Mouse (Mus musculus) forebrain, postnatal 0 days (tissue): Measurements from ENCODE around the gene Oosp1. TPM values are rescaled to one million over a fixed set of nuclear protein-coding genes. Genes with fewer than 3 reads are reported as not detected.

Experiments used
- ATAC-seq: fragments of 200-750 bp; cut with Nextera tagmentation; 2 replicates; pipeline ENCODE4 v1.8.0; 2017; ENCODE audit warnings: mild to moderate bottlenecking, moderate library complexity
- DNase-seq: peaks from one replicate; pipeline ENCODE4 v3.0.0-alpha.2; 2015
- H3K27ac ChIP-seq: fragments of 300-500 bp; sonication (generic); 2 replicates; pipeline ENCODE4 v1.5.1; 2014; ENCODE audit warnings: low read depth, mild to moderate bottlenecking, antibody characterized with exemption, low read length, moderate library complexity, mixed read lengths
- H3K27me3 ChIP-seq: fragments of 300-500 bp; sonication (generic); 2 replicates; pipeline ENCODE4 v1.6.1; 2014; ENCODE audit warnings: mild to moderate bottlenecking, low read length, mixed read lengths; ENCODE audit not compliant: insufficient read depth
- H3K36me3 ChIP-seq: fragments of 300-500 bp; sonication (generic); 2 replicates; pipeline ENCODE4 v1.6.1; 2014; ENCODE audit warnings: mild to moderate bottlenecking, moderate library complexity; ENCODE audit not compliant: insufficient read depth
- H3K4me1 ChIP-seq: fragments of 300-500 bp; sonication (generic); 2 replicates; pipeline ENCODE4 v1.6.1; 2014; ENCODE audit warnings: antibody characterized with exemption; ENCODE audit not compliant: insufficient read depth
- H3K4me2 ChIP-seq: fragments of 300-500 bp; sonication (generic); 2 replicates; pipeline ENCODE4 v1.6.1; 2014; ENCODE audit warnings: low read depth, mild to moderate bottlenecking, moderate library complexity
- H3K4me3 ChIP-seq: fragments of 300-500 bp; sonication (generic); 2 replicates; pipeline ENCODE4 v1.5.1; 2014; ENCODE audit warnings: low read depth, low read length, mixed read lengths
- H3K9ac ChIP-seq: fragments of 300-500 bp; sonication (generic); 2 replicates; pipeline ENCODE4 v1.6.1; 2014; ENCODE audit warnings: mild to moderate bottlenecking
- H3K9me3 ChIP-seq: fragments of 300-500 bp; sonication (generic); 2 replicates; pipeline ENCODE4 v1.6.1; 2016; ENCODE audit warnings: low read length
- CTCF ChIP-seq: sonication (generic); IDR thresholded peaks from 2 replicates; pipeline ENCODE4 v1.5.1; 2016; ENCODE audit warnings: antibody characterized with exemption, control low read depth, low read depth
- WGBS: fragments of 180-500 bp; shearing (Covaris S2); extraction: QIAGEN DNeasy Blood & Tissue Kit; methylation state at CpG from one replicate; pipeline ENCODE4 v1.1.7; 2014; 5-methylcytosine and 5-hydroxymethylcytosine counted together
- polyA plus RNA-seq: library from polyadenylated mRNA; unstranded; fragments of >200 nt; fragmentation: Nextera tagmentation; extraction: Ambion mirVana; gene quantifications from 2 replicates; pipeline ENCODE4 v1.2.1, GENCODE M21; 2015
- total RNA-seq: library from RNA; depleted of rRNA; stranded (reverse); fragments of >200 nt; gene quantifications from 2 replicates; pipeline ENCODE4 v1.2.3, GENCODE M21; 2014

Gene Oosp1
- total and polyA plus RNA-seq, 2 experiments from 2014 or later: not detected

GRCm38 (mm10) chr19:11712451-11712850, 21.5 kb upstream of the Oosp1 start:
- H3K4me2 ChIP-seq: no peak overlapping the region
- no peak overlapping the region for H3K27ac ChIP-seq
- TF ChIP-seq CTCF: no peak
- DNase-seq: no peak
- H3K4me3 ChIP-seq: no peak overlapping the region
- ATAC-seq: no peak
- H3K4me1 ChIP-seq: no peaks in the 10 kb centered on the region
- no peak overlapping the region for H3K9ac ChIP-seq
- H3K27me3 ChIP-seq: no peaks in the 10 kb centered on the region
- WGBS: 90% methylated on average over 4 of the region's 4 CpGs
- no peaks in the 10 kb centered on the region for H3K36me3 ChIP-seq
- no peaks in the 10 kb centered on the region for H3K9me3 ChIP-seq

- no peak overlapping the region for H3K4me2 ChIP-seq
- H3K4me1 ChIP-seq: no peaks in the 10 kb centered on the region
- no peak overlapping the region for H3K27ac ChIP-seq
- WGBS: 95% methylated on average over 6 of the region's 6 CpGs
- no peaks in the 10 kb centered on the region for H3K36me3 ChIP-seq
- ATAC-seq: no peak
- no peaks in the 10 kb centered on the region for H3K9me3 ChIP-seq
- H3K9ac ChIP-seq: no peak overlapping the region
- no peak for TF ChIP-seq CTCF
- no peak overlapping the region for H3K4me3 ChIP-seq
- no peaks in the 10 kb centered on the region for H3K27me3 ChIP-seq
- DNase-seq: no peak
Measured at GRCm38 (mm10) chr19:11698342-11698741, 7.4 kb upstream of the Oosp1 start.

GRCm38 (mm10) chr19:11696755-11697154, 5.8 kb upstream of the Oosp1 start, which contains the start of gene Oosp3:
Oosp3 (plus strand) TSS chr19:11697055.
- ATAC-seq (no peak), DNase-seq (no peak)
- H3K9ac ChIP-seq: no peak within 1 kb of the TSS
- no peaks in the 10 kb centered on the region for H3K4me1 ChIP-seq
- no peak within 1 kb of the TSS for H3K27ac ChIP-seq
- TF ChIP-seq CTCF: no peak
- WGBS: 85% methylated on average over 2 of the region's 2 CpGs
- H3K9me3 ChIP-seq: no peaks in the 10 kb centered on the region
- H3K36me3 ChIP-seq: no peaks in the 10 kb centered on the region
- no peak within 1 kb of the TSS for H3K4me3 ChIP-seq
- H3K27me3 ChIP-seq: no peaks in the 10 kb centered on the region
- no peak within 1 kb of the TSS for H3K4me2 ChIP-seq

- no peaks in the 10 kb centered on the region for H3K9me3 ChIP-seq
- H3K4me3 ChIP-seq: no peak overlapping the region
- H3K27me3 ChIP-seq: no peaks in the 10 kb centered on the region
- WGBS: 59% methylated on average over 1 of the region's 1 CpGs
- DNase-seq: no peak
- H3K27ac ChIP-seq: no peak overlapping the region
- ATAC-seq: no peak
- no peaks in the 10 kb centered on the region for H3K36me3 ChIP-seq
- no peaks in the 10 kb centered on the region for H3K4me1 ChIP-seq
- H3K4me2 ChIP-seq: no peak overlapping the region
- no peak for TF ChIP-seq CTCF
- H3K9ac ChIP-seq: no peak overlapping the region
Measured at GRCm38 (mm10) chr19:11691454-11691853, 504 bp upstream of the Oosp1 start.

GRCm38 (mm10) chr19:11661562-11661961, 29.4 kb downstream of the Oosp1 start:
- Histone ChIP-seq H3K9me3 (no peaks in the 10 kb centered on the region), H3K36me3 (no peaks in the 10 kb centered on the region), H3K27me3 (no peaks in the 10 kb centered on the region), H3K27ac (no peak overlapping the region), H3K9ac (no peak overlapping the region), H3K4me1 (no peaks in the 10 kb centered on the region), H3K4me3 (no peak overlapping the region), H3K4me2 (no peak overlapping the region)
- no peak for DNase-seq
- no peak for ATAC-seq
- no peak for TF ChIP-seq CTCF

- H3K27ac ChIP-seq: no peak within 1 kb of the TSS
- H3K4me3 ChIP-seq: no peak within 1 kb of the TSS
- ATAC-seq: no peak
- TF ChIP-seq CTCF: no peak
- H3K4me2 ChIP-seq: no peak within 1 kb of the TSS
- WGBS: 93% methylated on average over 5 of the region's 5 CpGs
- no peaks in the 10 kb centered on the region for H3K9me3 ChIP-seq
- no peak for DNase-seq
- H3K36me3 ChIP-seq: no peaks in the 10 kb centered on the region
- no peak within 1 kb of the TSS for H3K9ac ChIP-seq
- no peaks in the 10 kb centered on the region for H3K27me3 ChIP-seq
- no peaks in the 10 kb centered on the region for H3K4me1 ChIP-seq
Measured at GRCm38 (mm10) chr19:11660459-11660858, 30.5 kb downstream of the Oosp1 start, which contains the start of gene Oosp2. Oosp2 (minus strand) TSS chr19:11660559.

- Histone ChIP-seq H3K9ac (no peak overlapping the region), H3K4me1 (no peaks in the 10 kb centered on the region), H3K27ac (no peak overlapping the region), H3K27me3 (no peaks in the 10 kb centered on the region), H3K36me3 (no peaks in the 10 kb centered on the region), H3K9me3 (no peaks in the 10 kb centered on the region), H3K4me3 (no peak overlapping the region), H3K4me2 (no peak overlapping the region)
- DNase-seq (no peak), ATAC-seq (no peak)
- WGBS: 69% methylated on average over 2 of the region's 2 CpGs
- TF ChIP-seq CTCF: no peak
Measured at GRCm38 (mm10) chr19:11659142-11659541, 31.8 kb downstream of the Oosp1 start.

GRCm38 (mm10) chr19:11649564-11649963, 41.4 kb downstream of the Oosp1 start:
- WGBS: 87% methylated on average over 4 of the region's 4 CpGs
- Histone ChIP-seq H3K4me2 (no peak overlapping the region), H3K36me3 (no peaks in the 10 kb centered on the region), H3K4me3 (no peak overlapping the region), H3K27me3 (no peaks in the 10 kb centered on the region), H3K4me1 (no peaks in the 10 kb centered on the region), H3K9me3 (no peaks in the 10 kb centered on the region), H3K27ac (no peak overlapping the region), H3K9ac (no peak overlapping the region)
- TF ChIP-seq CTCF: no peak
- 0 out of 2 replicates have a peak, but pooled peaks have one; percentile 18 for ATAC-seq
- no peak for DNase-seq
